Mouse (Mus musculus) gastrocnemius, adult 8-10 months (tissue): Measurements from ENCODE around the gene Pbx1. TPM values are rescaled to one million over a fixed set of nuclear protein-coding genes. Genes with fewer than 3 reads are reported as not detected.

Experiments used
- DNase-seq, 2 experiments: peaks; one replicate each; pipeline ENCODE4 v3.0.0; 2022; ENCODE audit warnings: low spot score in 2 of 2
- total RNA-seq, 4 experiments: library from RNA; stranded (reverse); gene quantifications; 2 replicates each; pipeline ENCODE4 v1.2.4; 2022

The Pbx1 gene
- total RNA-seq, 4 experiments from 2014 or later = 18.8 to 23.7 (median 20.0) TPM

GRCm38 (mm10) chr1:168344918-168345317 lies 87.2 kb downstream of the Pbx1 start:
- no peak for DNase-seq

GRCm38 (mm10) chr1:168344262-168344661 lies 87.8 kb downstream of the Pbx1 start:
- no peak for DNase-seq

GRCm38 (mm10) chr1:168342269-168342668 lies 89.8 kb downstream of the Pbx1 start:
- DNase-seq = no peak

- no peak for DNase-seq
These were observed 90.2 kb downstream of the Pbx1 start for GRCm38 (mm10) chr1:168341863-168342262.

- DNase-seq = no peak
These were observed 90.7 kb downstream of the Pbx1 start for GRCm38 (mm10) chr1:168341368-168341767.

GRCm38 (mm10) chr1:168336238-168336818 lies 95.7 kb downstream of the Pbx1 start:
- no peak for DNase-seq

GRCm38 (mm10) chr1:168334831-168335574 lies 97.1 kb downstream of the Pbx1 start:
- DNase-seq = no peak

- no peak for DNase-seq
These were observed 100.0 kb downstream of the Pbx1 start for GRCm38 (mm10) chr1:168332056-168332455.

- no peak for DNase-seq
These were observed 103.8 kb downstream of the Pbx1 start for GRCm38 (mm10) chr1:168328236-168328605.

GRCm38 (mm10) chr1:168327405-168328235 lies 104.5 kb downstream of the Pbx1 start:
- DNase-seq = no peak

GRCm38 (mm10) chr1:168325786-168326185 lies 106.3 kb downstream of the Pbx1 start:
- DNase-seq = no peak

- no peak for DNase-seq
These were observed 107.6 kb downstream of the Pbx1 start for GRCm38 (mm10) chr1:168324306-168325085.

GRCm38 (mm10) chr1:168323436-168324108 lies 108.5 kb downstream of the Pbx1 start:
- no peak for DNase-seq

- no peak for DNase-seq
These were observed 109.2 kb downstream of the Pbx1 start for GRCm38 (mm10) chr1:168322892-168323291.

- no peak for DNase-seq
These were observed 112.4 kb downstream of the Pbx1 start for GRCm38 (mm10) chr1:168319695-168320094.

- no peak for DNase-seq
These were observed 113.1 kb downstream of the Pbx1 start for GRCm38 (mm10) chr1:168318899-168319469.

- no peak for DNase-seq
These were observed 118.3 kb downstream of the Pbx1 start for GRCm38 (mm10) chr1:168313772-168314171.

GRCm38 (mm10) chr1:168312710-168313447 lies 119.2 kb downstream of the Pbx1 start:
- no peak for DNase-seq

GRCm38 (mm10) chr1:168309101-168309521 lies 123.0 kb downstream of the Pbx1 start:
- no peak for DNase-seq
